Mouse (Mus musculus): ENCODE measurements around the gene Alk.

GRCm38 (mm10) chr17:72251554-72251953 is 352.9 kb downstream of the Alk start:
- TF ChIP-seq POLR2A (IDR thresholded peaks at IDR 0.05; ENCODE audit: insufficient read depth, low read depth, low read length) (no peak), CTCF (IDR thresholded peaks at IDR 0.05) (no peak)
